Mouse (Mus musculus) left cerebral cortex, adult 9 months (tissue): ENCODE results near the gene Ckm.

Experiments
- DNase-seq, 2 experiments: peaks; one replicate each; pipeline ENCODE4 v3.0.0; 2022; ENCODE audit warnings: low spot score in 2 of 2

Gene Ckm

DNA sequence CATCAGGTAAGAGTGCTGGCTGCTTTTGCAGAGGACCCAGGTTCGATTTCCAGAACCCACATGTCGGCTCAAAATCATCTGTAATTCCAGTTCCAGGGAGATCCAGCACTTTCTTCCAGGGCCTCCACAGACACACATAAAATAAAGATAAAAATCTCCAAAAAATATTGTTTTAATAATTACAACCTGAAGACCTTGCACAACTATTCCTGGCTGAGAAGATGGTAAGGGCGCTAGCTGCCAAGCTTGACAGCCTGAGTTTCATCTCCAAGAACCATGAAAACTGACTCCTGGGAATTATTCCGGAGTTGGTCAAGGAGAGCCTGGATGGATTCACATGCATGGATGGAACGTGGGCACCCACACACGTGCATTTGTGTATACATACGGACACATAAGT is at the start of gene Ckm:
Gene Ckm (plus strand): TSS at position 301 of the 400 bp plus-strand sequence.
- DNase-seq, result no peak

DNA sequence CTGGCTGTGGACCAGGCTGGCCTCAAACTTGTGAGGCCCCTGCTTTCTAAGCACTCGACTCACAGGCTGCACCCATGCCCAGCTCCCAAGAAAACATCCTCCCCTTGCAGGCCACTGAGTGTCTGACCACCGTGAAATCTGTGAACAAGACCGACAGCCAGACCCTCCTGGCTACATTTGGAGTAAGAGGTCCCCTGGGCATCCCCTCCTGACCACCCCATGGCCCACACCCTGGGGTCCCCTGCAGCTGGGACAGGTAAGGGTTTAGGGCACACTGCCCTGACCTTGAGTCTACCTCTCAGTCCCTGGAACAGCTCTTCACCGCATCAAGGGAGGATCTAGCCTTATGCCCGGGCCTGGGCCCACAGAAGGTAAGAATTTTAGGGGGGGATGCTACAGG is 49.6 kb upstream of the Ckm start:
- DNase-seq, result no peak

DNA sequence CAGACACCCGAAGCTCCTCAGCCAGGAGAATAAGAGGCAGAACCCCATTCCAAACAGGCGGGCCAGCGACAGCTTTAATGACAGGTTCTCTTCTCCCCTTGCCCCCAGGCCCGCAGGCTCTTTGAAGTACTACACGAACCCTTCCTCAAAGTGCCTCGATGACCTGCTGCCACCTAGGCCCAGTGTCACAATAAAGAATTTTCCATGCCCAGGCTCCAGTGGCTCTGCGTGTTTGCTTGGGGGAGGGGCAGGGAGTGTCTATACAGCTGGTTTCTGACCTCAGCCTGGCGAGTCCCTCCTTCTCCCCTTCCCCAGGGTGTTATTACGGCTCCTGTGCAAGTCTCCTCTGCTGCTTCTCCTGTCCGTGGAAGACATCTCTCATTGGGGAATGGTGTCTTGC is 48.3 kb upstream of the Ckm start:
- no peak for DNase-seq

DNA sequence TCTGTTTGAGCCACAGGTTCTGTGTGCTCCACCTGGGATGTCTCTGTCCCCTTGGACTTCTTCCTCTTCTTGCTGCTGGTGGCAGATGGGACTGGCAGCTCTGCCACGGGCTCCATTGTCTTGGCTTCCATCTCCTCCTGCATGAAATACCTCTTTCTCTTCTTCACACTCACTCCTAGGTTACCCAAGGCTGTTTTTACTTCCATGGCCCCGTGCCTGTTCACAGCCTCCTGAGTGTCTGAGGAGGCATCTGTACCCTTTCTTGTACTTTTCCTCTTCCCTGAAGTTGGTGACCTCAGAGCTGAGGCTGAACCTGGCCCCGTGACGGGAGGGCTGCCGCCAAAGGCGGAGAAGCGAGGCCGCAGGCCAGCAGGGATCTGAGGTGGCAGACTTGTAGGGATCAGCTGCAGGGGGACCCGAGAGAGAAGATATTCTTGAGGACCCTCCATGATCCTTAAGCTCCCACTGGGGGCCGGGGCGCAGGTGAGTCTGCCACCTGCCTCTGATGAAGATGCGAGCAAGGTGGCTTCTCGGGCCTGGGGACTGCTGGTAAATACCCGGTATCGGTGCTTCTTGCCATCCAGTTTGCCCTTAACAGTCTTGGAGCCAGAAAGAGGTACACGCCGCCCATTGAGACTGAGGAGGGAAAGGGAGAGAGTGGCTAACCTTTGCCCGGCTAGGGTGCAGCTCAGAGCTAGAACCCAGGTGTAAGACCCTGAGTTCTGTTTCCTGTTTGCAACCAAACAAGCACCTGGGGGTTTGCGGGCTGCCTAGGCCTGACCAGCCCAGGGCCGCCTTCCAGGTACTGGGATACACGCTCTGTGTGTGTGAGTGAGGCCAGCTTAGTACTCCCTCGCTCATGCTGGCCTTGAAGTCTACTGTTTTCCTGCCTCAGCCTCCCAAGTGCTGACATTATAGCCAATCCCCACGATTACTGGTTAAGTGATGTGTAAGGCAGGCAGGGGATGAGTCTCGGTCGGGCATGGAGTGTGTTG is 46.9 kb upstream of the Ckm start:
- DNase-seq, result no peak

GRCm38 (mm10) chr7:19358634-19359033 is 45.9 kb upstream of the Ckm start:
- DNase-seq, result no peak

GRCm38 (mm10) chr7:19359299-19359891 is 45.2 kb upstream of the Ckm start, which contains the start of the genes Cd3eap and Ppp1r13l:
Gene Cd3eap (minus strand): TSS chr7:19359483.
Gene Ppp1r13l (plus strand): TSS chr7:19359749.
- peak; percentile 75 to 91 for DNase-seq

- DNase-seq, result peak in 1 of 2 experiments; percentile 81
These were observed 44.5 kb upstream of the Ckm start for GRCm38 (mm10) chr7:19359892-19360641.

DNA sequence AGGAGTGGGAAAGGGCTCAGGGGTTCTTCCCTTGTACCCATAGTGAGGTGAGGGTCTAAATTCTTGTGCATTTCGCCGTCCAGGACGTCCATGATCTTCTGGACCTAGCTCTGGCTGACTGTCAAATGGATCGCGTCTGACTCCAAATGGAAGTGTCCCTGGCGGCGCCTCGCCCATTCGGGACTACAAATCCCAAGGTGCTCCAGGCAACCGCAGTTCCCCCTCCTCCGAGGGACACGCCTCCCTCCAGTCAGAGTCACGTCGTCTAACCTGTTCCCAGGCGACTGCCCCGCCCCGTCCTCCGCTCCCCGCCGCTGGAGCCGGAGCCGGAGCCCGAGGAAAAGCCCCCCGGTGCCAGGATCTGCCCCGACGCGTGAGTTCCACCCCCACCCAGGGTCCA is 43.6 kb upstream of the Ckm start:
- DNase-seq, result peak; percentile 83 to 92

- peak in 1 of 2 experiments; percentile 74 for DNase-seq
These were observed 42.9 kb upstream of the Ckm start for GRCm38 (mm10) chr7:19361720-19362119.

DNA sequence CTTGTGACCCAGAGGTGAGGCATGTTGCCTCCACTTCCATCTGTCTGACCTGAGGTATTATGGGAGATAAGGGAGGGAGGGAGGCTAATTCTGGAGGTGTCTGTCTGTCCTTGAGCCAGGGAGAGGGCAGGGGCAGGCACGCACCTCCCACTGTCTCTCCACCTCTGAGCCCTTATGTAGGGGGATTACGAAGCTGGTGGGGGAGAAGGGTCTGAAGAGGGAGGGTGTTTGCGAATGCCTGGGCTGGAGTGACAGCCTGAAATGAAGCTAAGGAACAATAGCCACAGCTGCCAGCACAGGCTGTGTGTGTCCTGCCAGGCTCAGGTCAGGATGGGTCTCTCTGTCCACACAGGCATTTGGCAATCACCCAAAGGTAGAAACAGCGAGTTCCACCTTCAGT is 42.3 kb upstream of the Ckm start:
- no peak for DNase-seq

GRCm38 (mm10) chr7:19363881-19364280 is 40.7 kb upstream of the Ckm start:
- DNase-seq, result peak in 1 of 2 experiments; percentile 54

DNA sequence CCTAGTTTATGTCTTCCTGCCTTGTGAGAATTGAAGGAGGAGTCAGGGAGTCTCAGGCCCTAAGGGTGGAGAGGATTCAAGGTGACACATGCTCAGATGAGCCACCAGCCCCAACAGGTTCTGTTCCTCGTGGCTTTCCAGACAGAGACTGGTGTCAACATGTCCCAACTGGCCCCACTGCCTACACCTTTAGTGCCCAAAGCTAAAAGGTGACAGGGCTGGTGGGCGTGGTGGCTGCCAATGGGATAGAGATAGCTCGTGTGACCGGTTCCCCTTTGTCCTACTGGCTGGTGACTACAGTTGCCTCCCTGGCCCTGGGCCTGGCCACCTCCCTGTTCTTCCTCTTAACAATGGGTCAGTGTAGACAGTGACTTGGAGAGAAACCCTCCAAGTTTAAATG is 39.2 kb upstream of the Ckm start:
- DNase-seq, result no peak

GRCm38 (mm10) chr7:19368380-19368779 is 36.2 kb upstream of the Ckm start:
- DNase-seq, result no peak

GRCm38 (mm10) chr7:19369823-19370425 is 34.7 kb upstream of the Ckm start:
- DNase-seq, result peak in 1 of 2 experiments; percentile 63

GRCm38 (mm10) chr7:19373367-19373766 is 31.2 kb upstream of the Ckm start:
- DNase-seq, result no peak

- DNase-seq, result no peak
These were observed 29.2 kb upstream of the Ckm start for GRCm38 (mm10) chr7:19375368-19375767.

- no peak for DNase-seq
These were observed 28.6 kb upstream of the Ckm start for GRCm38 (mm10) chr7:19376019-19376418.

GRCm38 (mm10) chr7:19378049-19378448 is 26.5 kb upstream of the Ckm start:
- no peak for DNase-seq

DNA sequence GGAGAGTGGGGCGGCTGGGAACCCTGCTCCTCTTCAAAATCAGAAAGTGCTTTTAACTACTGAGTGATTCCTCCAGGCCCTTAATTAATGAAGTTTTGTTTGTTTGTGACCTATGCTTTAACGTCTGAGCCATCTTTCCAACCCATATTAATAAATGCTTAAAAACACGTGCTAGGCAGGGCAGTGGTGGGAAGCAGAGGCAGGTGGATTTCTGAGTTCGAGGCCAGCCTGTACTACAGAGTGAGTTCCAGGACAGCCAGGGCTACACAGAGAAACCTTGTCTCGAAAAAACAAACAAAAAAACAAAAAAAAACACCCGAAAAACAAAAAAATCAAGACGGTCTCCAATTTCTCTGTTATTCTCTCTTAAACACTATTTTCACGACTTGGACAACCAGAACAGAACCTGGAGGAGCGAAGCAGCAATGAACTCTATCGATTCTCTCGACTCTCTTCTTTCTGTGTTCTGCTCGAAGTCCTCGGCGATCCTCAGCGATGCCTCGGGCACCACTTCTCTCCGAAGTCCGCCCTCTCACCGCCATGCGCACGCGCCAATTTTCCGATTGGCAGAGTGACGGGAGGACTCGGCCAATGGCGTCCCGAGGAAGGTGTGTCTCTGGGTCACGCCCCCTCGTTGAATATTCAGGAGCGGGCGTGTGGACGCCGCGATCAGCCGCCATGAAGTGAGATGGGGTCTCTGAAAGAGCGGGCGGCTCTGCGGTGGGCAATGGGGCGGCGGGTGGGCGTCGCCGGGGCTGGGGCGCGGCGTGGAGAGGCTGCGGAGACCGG is 23.0 kb upstream of the Ckm start, which contains the start of gene Ercc2:
Gene Ercc2 (plus strand): TSS at position 634 of the 789 bp plus-strand sequence.
- DNase-seq, result peak; percentile 94 to 98

- DNase-seq, result no peak
These were observed 22.4 kb upstream of the Ckm start for GRCm38 (mm10) chr7:19382166-19382541.

- DNase-seq, result no peak
These were observed 20.9 kb upstream of the Ckm start for GRCm38 (mm10) chr7:19383708-19384107.
